8 mouse cellular contexts compared by ENCODE assay signal in genomic region chr8:69919876-69920662, GRCm38 (mm10). TPM values are rescaled to one million over a fixed set of nuclear protein-coding genes. Genes with fewer than 3 reads are reported as not detected.
DNase-seq lines count a peak whose midpoint lies in the region; ATAC-seq and TF ChIP-seq lines count a peak whose summit lies in the region.

No protein-coding gene starts in this region.

- no peaks in the 10 kb centered on the region for H3K9me3 ChIP-seq in forebrain, postnatal 0 days (ENCODE audit: low read length)
- no peaks in the 10 kb centered on the region for H3K9me3 ChIP-seq in liver, embryonic 15.5 days (replicated peaks)

- ATAC-seq in forebrain, postnatal 0 days: peak; percentile 81
- peak; percentile 92 for ATAC-seq in inflammation-experienced regulatory T-cells, adult 6 months
- ATAC-seq in liver, embryonic 15.5 days (ENCODE audit: insufficient read depth): peak; percentile 75

- TF ChIP-seq CTCF in forebrain, postnatal 0 days (IDR thresholded peaks at IDR 0.05; ENCODE audit: low read depth): no peak

- 44% methylated on average over 11 of the region's 11 CpGs for WGBS in forebrain, postnatal 0 days
- WGBS in liver, embryonic 15.5 days (ENCODE audit: insufficient replicate concordance): 27% methylated on average over 11 of the region's 11 CpGs

- peak overlapping the region; percentile 13; the same call in 1 of the 2 replicates for H3K4me2 ChIP-seq in forebrain, postnatal 0 days (ENCODE audit: low read depth)
- peak overlapping the region; percentile 57 for H3K4me2 ChIP-seq in liver, embryonic 15.5 days

- peaks cover 6% of the 10 kb centered on the region for H3K4me1 ChIP-seq in forebrain, postnatal 0 days (ENCODE audit: insufficient read depth)
- peaks cover 76% of the 10 kb centered on the region for H3K4me1 ChIP-seq in liver, embryonic 15.5 days (replicated peaks)

- no peak overlapping the region for H3K4me3 ChIP-seq in forebrain, postnatal 0 days (ENCODE audit: low read depth, low read length)
- peak overlapping the region; percentile 14; the same call in 1 of the 2 replicates for H3K4me3 ChIP-seq in liver, embryonic 15.5 days (replicated peaks)

- peaks cover 17% of the 10 kb centered on the region for H3K36me3 ChIP-seq in forebrain, postnatal 0 days (ENCODE audit: insufficient read depth)
- peaks cover 32% of the 10 kb centered on the region for H3K36me3 ChIP-seq in liver, embryonic 15.5 days (replicated peaks)

- H3K27me3 ChIP-seq in forebrain, postnatal 0 days (ENCODE audit: insufficient read depth, low read length): no peaks in the 10 kb centered on the region
- H3K27me3 ChIP-seq in liver, embryonic 15.5 days: no peaks in the 10 kb centered on the region

- DNase-seq in layer of hippocampus, adult 11-12 months (ENCODE audit: low spot score): peak; percentile 45
- no peak for DNase-seq in layer of hippocampus, adult 9-10 months (ENCODE audit: low spot score)
- DNase-seq in brain, adult 2 months (ENCODE audit: low read depth, low spot score): peak; percentile 80
- DNase-seq in forebrain, postnatal 0 days: peak; percentile 71
- DNase-seq in naive thymus-derived CD4-positive, alpha-beta T cell, adult 2 months (ENCODE audit: low read depth): peak; percentile 91
- peak; percentile 44 to 65 for DNase-seq in thymus, postnatal 36 days

- H3K9ac ChIP-seq in forebrain, postnatal 0 days: peak overlapping the region; percentile 35; the same call in 1 of the 2 replicates
- H3K9ac ChIP-seq in liver, embryonic 15.5 days: peak overlapping the region; percentile 41

- H3K27ac ChIP-seq in forebrain, postnatal 0 days (ENCODE audit: low read depth, low read length): peak overlapping the region; percentile 80
- H3K27ac ChIP-seq in liver, embryonic 15.5 days (replicated peaks): peak overlapping the region; percentile 83

RNA-seq across cellular contexts. Expression of gene Yjefn3, which starts 17.6 kb away (rescaled TPM):
- total RNA-seq in forebrain, postnatal 0 days (2014; rRNA removed): 8.9 and 15.0 TPM in 2 replicates
- polyA plus RNA-seq in forebrain, postnatal 0 days (2015; fragmentation: Nextera tagmentation; extraction: Ambion mirVana): 15.3 and 16.5 TPM in 2 replicates
- 1 to 10 TPM in 1 of 3 experiments, under 1 TPM in 1, not detected in 1; 0.56 to 1.1 TPM for polyA plus RNA-seq in inflammation-experienced regulatory T-cells, adult 6 months (2017; shearing (Covaris generic))
- polyA plus RNA-seq in liver, embryonic 15.5 days (2015; fragmentation: Nextera tagmentation; extraction: Ambion mirVana): 0.51 and 0.54 TPM in 2 replicates

RNA-seq across cellular contexts. Expression of gene Ndufa13, which starts 17.7 kb away (rescaled TPM):
- 90.7 and 130 TPM in 2 replicates for total RNA-seq in forebrain, postnatal 0 days (2014; rRNA removed)
- polyA plus RNA-seq in forebrain, postnatal 0 days (2015; fragmentation: Nextera tagmentation; extraction: Ambion mirVana): 209 and 263 TPM in 2 replicates
- 100 to 1,000 TPM; 194 to 284 (median 245) TPM for polyA plus RNA-seq in inflammation-experienced regulatory T-cells, adult 6 months (2017; shearing (Covaris generic))
- 89.7 and 96.9 TPM in 2 replicates for polyA plus RNA-seq in liver, embryonic 15.5 days (2015; fragmentation: Nextera tagmentation; extraction: Ambion mirVana)

RNA-seq across cellular contexts. Expression of gene Tssk6, which starts 18.1 kb away (rescaled TPM):
- total RNA-seq in forebrain, postnatal 0 days (2014; rRNA removed): 0.95 TPM in 1 of 2 replicates, not detected in the other
- polyA plus RNA-seq in forebrain, postnatal 0 days (2015; fragmentation: Nextera tagmentation; extraction: Ambion mirVana): 2.9 and 4.1 TPM in 2 replicates
- 1 to 10 TPM in 1 of 3 experiments, under 1 TPM in 1, not detected in 1; 0.35 to 1.2 TPM for polyA plus RNA-seq in inflammation-experienced regulatory T-cells, adult 6 months (2017; shearing (Covaris generic))
- 2.1 TPM in 2 replicates for polyA plus RNA-seq in liver, embryonic 15.5 days (2015; fragmentation: Nextera tagmentation; extraction: Ambion mirVana)

RNA-seq across cellular contexts. Expression of gene Cilp2, which starts 32.6 kb away (rescaled TPM):
- total RNA-seq in forebrain, postnatal 0 days (2014; rRNA removed): 13.5 and 13.8 TPM in 2 replicates
- polyA plus RNA-seq in forebrain, postnatal 0 days (2015; fragmentation: Nextera tagmentation; extraction: Ambion mirVana): 9.5 and 10.1 TPM in 2 replicates
- polyA plus RNA-seq in inflammation-experienced regulatory T-cells, adult 6 months (2017; shearing (Covaris generic)): not detected
- 0.03 and 0.06 TPM in 2 replicates for polyA plus RNA-seq in liver, embryonic 15.5 days (2015; fragmentation: Nextera tagmentation; extraction: Ambion mirVana)
